Mouse (Mus musculus): ENCODE data around the gene Cenpa. TPM values are rescaled to one million over a fixed set of nuclear protein-coding genes. Genes with fewer than 3 reads are reported as not detected.
"Not testable (repeated sequence)": the region's sequence is repeated elsewhere in the genome, so short reads cannot be mapped to it uniquely, and the experiment has no call there.

The Cenpa gene
- polyA plus RNA-seq, 1 experiment from 2014 or later = 175 TPM

DNA sequence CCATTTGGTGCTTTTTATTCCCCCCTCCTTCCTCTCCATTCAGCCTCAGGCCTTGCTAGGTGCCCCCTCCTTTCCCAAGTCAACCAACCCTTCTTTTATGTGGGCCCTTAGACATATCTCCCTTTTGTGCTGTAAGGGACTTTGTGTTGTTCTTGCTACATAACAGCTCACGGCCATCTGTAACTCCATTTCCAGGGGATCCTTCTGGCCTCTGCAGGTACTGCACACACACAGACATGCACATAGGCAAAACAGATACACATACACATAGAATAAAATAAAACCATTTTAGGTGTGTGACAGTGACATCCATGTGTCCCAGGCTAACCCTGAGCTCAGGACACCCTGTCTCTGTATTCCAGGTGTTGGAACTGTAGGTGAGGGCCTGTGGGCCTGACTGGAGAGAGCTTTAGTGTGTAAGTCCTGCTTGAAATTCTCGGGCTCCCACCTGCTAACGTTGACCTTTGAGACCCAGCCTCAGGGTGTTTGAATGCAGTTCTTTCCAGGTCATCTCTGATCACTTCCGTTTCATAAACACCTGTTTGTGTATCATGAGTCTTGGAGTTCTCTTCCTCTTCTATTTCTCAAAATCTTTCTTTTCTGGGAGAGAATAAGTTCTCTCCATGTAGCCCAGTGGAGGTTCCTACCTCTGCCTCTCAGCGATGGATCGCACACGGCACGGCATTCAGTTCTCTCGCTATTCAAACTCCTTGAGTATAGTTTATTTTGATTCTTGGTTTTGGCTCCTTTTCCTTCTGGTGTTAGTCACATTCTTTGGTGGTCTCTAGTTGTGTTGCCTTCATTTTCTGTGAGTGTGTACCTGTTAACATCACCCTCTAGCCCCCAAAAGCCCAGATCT lies 2.3 kb downstream of the Cenpa start:
- 89% methylated on average over 9 of the region's 9 CpGs for WGBS

DNA sequence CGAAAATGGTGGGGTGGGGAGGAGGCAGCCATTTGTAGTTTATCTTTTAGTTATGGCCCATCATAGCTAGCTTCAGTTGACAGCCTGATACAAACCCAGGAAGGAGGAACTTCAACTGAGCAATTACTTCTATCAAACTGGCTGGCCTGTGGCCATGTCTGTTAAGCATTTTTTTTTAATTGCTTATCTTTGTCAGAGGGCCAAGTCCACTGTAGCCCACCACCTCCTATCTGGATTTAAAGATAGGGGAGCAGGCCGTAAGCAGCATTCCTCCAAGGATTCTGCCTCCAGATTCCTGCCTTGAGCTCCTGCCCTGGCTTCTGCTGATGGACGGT lies 2.9 kb downstream of the Cenpa start:
- Histone ChIP-seq H3K27ac (no peak overlapping the region), H3K4me3 (replicated peaks; ENCODE audit: low read depth, low read length) (no peak overlapping the region), H3K9ac (ENCODE audit: low read depth, low read length) (no peak overlapping the region), H3K27me3 (ENCODE audit: insufficient read depth, low read length) (no peaks in the 10 kb centered on the region), H3K4me1 (replicated peaks; ENCODE audit: insufficient read depth, low read length) (no peaks in the 10 kb centered on the region), H3K4me2 (ENCODE audit: low read length) (no peak overlapping the region), H3K36me3 (ENCODE audit: insufficient read depth, low read length) (peaks cover 20% of the 10 kb centered on the region), H3K9me3 (replicated peaks; ENCODE audit: low read length) (no peaks in the 10 kb centered on the region)
- DNase-seq (ENCODE audit: low spot score) = no peak
- 81% methylated on average over 3 of the region's 3 CpGs for WGBS
- TF ChIP-seq CTCF (IDR thresholded peaks at IDR 0.05; ENCODE audit: low read depth) = no peak
- no peak for ATAC-seq (replicated peaks; ENCODE audit: low FRiP score, low read depth)

More for the DNA sequence above, 2.3 kb downstream of the Cenpa start:
- ATAC-seq (replicated peaks; ENCODE audit: low FRiP score, low read depth) = no peak
- DNase-seq (ENCODE audit: low spot score) = no peak
- Histone ChIP-seq H3K36me3 (ENCODE audit: insufficient read depth, low read length) (peaks cover 17% of the 10 kb centered on the region), H3K27ac (no peak overlapping the region), H3K4me1 (replicated peaks; ENCODE audit: insufficient read depth, low read length) (no peaks in the 10 kb centered on the region), H3K4me2 (ENCODE audit: low read length) (no peak overlapping the region; the same call in 1 of the 2 replicates), H3K9me3 (replicated peaks; ENCODE audit: low read length) (no peaks in the 10 kb centered on the region), H3K9ac (ENCODE audit: low read depth, low read length) (no peak overlapping the region), H3K27me3 (ENCODE audit: insufficient read depth, low read length) (no peaks in the 10 kb centered on the region), H3K4me3 (replicated peaks; ENCODE audit: low read depth, low read length) (no peak overlapping the region)
- no peak for TF ChIP-seq CTCF (IDR thresholded peaks at IDR 0.05; ENCODE audit: low read depth)

DNA sequence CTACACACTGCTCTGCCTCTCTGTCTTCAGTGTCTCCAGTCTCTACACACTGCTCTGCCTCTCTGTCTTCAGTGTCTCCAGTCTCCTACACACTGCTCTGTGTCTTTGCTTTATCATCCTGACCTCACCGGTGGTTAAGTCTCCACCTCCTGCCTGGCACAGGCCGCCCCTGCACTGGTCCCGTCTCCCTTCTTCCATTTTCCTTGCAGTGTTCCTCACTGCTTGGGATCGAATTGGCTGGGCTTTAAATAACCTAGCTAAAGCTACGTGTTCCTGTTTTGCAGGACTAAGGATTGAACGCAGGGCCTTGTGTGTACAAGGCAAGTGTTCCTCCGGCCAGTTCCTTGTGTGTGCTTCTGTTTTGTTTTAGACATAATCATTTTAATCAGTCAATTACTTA lies 3.5 kb downstream of the Cenpa start:
- WGBS = 92% methylated on average over 7 of the region's 7 CpGs
- Histone ChIP-seq H3K27me3 (ENCODE audit: insufficient read depth, low read length) (no peaks in the 10 kb centered on the region), H3K36me3 (ENCODE audit: insufficient read depth, low read length) (peaks cover 20% of the 10 kb centered on the region)

DNA sequence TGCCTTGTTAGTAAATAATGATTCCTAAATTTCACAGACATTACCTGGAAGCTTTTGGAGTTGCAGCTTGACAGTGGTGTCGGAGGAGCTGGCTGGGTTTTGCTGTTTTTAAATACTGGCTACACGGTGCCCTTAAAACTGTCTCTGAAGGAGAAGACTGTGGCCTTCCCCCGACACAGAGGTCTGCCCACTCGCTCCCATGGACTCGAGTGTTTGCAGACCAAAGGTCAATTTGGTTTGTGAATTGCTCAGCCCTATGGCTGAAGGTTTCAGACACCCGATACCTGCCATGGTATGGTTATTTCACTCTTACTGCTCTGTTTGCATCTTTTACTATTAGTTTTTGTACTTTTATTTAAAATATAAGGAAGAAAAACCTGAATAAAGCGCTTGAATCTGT lies 7.4 kb downstream of the Cenpa start:
- peaks cover 27% of the 10 kb centered on the region for H3K36me3 ChIP-seq (ENCODE audit: insufficient read depth, low read length)
- no peaks in the 10 kb centered on the region for H3K4me1 ChIP-seq (replicated peaks; ENCODE audit: insufficient read depth, low read length)
- no peak overlapping the region for H3K27ac ChIP-seq
- no peak overlapping the region for H3K4me3 ChIP-seq (replicated peaks; ENCODE audit: low read depth, low read length)
- ATAC-seq (replicated peaks; ENCODE audit: low FRiP score, low read depth) (no peak), DNase-seq (ENCODE audit: low spot score) (no peak)
- H3K4me2 ChIP-seq (ENCODE audit: low read length) = no peak overlapping the region
- H3K9me3 ChIP-seq (replicated peaks; ENCODE audit: low read length) = no peaks in the 10 kb centered on the region
- H3K9ac ChIP-seq (ENCODE audit: low read depth, low read length) = no peak overlapping the region
- TF ChIP-seq CTCF (IDR thresholded peaks at IDR 0.05; ENCODE audit: low read depth) = no peak
- 66% methylated on average over 7 of the region's 7 CpGs for WGBS
- no peaks in the 10 kb centered on the region for H3K27me3 ChIP-seq (ENCODE audit: insufficient read depth, low read length)

More for the DNA sequence above, 3.5 kb downstream of the Cenpa start:
- no peak for TF ChIP-seq CTCF (IDR thresholded peaks at IDR 0.05; ENCODE audit: low read depth)
- no peak overlapping the region for H3K4me3 ChIP-seq (replicated peaks; ENCODE audit: low read depth, low read length)
- no peaks in the 10 kb centered on the region for H3K9me3 ChIP-seq (replicated peaks; ENCODE audit: low read length)
- DNase-seq (ENCODE audit: low spot score) = no peak
- no peak overlapping the region for H3K27ac ChIP-seq
- no peak overlapping the region for H3K4me2 ChIP-seq (ENCODE audit: low read length)
- H3K4me1 ChIP-seq (replicated peaks; ENCODE audit: insufficient read depth, low read length) = no peaks in the 10 kb centered on the region
- no peak for ATAC-seq (replicated peaks; ENCODE audit: low FRiP score, low read depth)
- no peak overlapping the region for H3K9ac ChIP-seq (ENCODE audit: low read depth, low read length)

DNA sequence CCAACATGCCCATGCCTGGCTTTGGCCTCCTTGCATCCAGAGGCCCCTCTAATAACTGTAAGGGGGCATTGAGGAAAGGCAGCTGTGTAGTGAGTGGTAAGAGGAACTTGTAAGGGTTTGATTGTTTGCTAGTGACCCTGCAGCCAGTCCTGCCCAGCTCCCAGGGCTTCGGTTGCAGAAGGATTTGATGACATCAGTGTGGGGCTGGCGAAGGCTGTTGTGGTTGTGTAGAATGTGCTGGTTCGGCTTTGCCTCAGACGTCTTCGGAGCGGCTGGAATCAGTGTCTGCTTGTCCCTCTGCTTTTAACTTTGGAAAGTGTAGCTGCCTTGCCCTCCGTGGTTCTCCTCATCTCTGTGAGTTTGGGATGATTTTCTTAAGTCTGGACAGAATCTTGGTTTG lies 10.2 kb downstream of the Cenpa start:
- H3K4me3 ChIP-seq (replicated peaks; ENCODE audit: low read depth, low read length) = no peak overlapping the region
- H3K9me3 ChIP-seq (replicated peaks; ENCODE audit: low read length) = no peaks in the 10 kb centered on the region
- H3K4me1 ChIP-seq (replicated peaks; ENCODE audit: insufficient read depth, low read length) = no peaks in the 10 kb centered on the region
- DNase-seq (ENCODE audit: low spot score) (no peak), ATAC-seq (replicated peaks; ENCODE audit: low FRiP score, low read depth) (no peak)
- no peaks in the 10 kb centered on the region for H3K27me3 ChIP-seq (ENCODE audit: insufficient read depth, low read length)
- TF ChIP-seq CTCF (IDR thresholded peaks at IDR 0.05; ENCODE audit: low read depth) = no peak
- no peak overlapping the region for H3K4me2 ChIP-seq (ENCODE audit: low read length)
- H3K9ac ChIP-seq (ENCODE audit: low read depth, low read length) = no peak overlapping the region
- no peak overlapping the region for H3K27ac ChIP-seq
- peaks cover 27% of the 10 kb centered on the region for H3K36me3 ChIP-seq (ENCODE audit: insufficient read depth, low read length)
- 85% methylated on average over 7 of the region's 7 CpGs for WGBS

DNA sequence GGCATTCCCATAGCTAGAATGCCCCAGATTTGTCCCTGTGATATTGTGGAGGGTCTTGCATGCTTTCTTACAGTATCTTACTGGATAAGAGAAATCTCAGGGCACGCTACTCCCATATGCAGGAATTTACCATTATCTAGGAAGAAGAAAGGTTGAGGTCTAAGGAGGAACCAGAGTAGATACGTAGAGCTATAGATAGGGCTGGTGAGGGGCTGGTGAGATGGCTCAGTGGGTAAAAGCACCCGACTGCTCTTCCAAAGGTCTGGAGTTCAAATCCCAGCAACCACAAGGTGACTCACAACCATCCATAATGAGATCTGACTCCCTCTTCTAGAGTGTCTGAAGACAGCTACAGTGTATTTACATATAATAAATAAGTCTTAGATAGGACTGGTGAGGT lies 11.5 kb downstream of the Cenpa start:
- H3K36me3 ChIP-seq (ENCODE audit: insufficient read depth, low read length) = peaks cover 15% of the 10 kb centered on the region
- H3K9ac ChIP-seq (ENCODE audit: low read depth, low read length); H3K27me3 ChIP-seq (ENCODE audit: insufficient read depth, low read length); H3K4me3 ChIP-seq (replicated peaks; ENCODE audit: low read depth, low read length); H3K27ac ChIP-seq; H3K4me1 ChIP-seq (replicated peaks; ENCODE audit: insufficient read depth, low read length); DNase-seq (ENCODE audit: low spot score); H3K4me2 ChIP-seq (ENCODE audit: low read length); ATAC-seq (replicated peaks; ENCODE audit: low FRiP score, low read depth); H3K9me3 ChIP-seq (replicated peaks; ENCODE audit: low read length): not testable (repeated sequence)
- WGBS = 94% methylated on average over 3 of the region's 3 CpGs

Measured in kidney, postnatal 0 days (tissue).